Mouse (Mus musculus) kidney, adult 2 months (tissue): ENCODE data around the gene Dctn1.

Experiments
- CTCF ChIP-seq: fragments of 200-500 bp; conservative IDR thresholded peaks from 2 replicates; pipeline ENCODE4 v1.5.1; 2011; ENCODE audit warnings: low read depth, mild to moderate bottlenecking, control low read depth, low read length, moderate library complexity, mixed read lengths; ENCODE audit not compliant: insufficient read depth, insufficient read length
- POLR2A ChIP-seq: fragments of 200-500 bp; IDR thresholded peaks from one replicate; pipeline ENCODE4 v1.6.1; 2011; ENCODE audit warnings: low read depth, low read length, control low read depth

- TF ChIP-seq CTCF = no peak
- TF ChIP-seq POLR2A = no peak
Observed at GRCm38 (mm10) chr6:83180605-83181004, 14.9 kb downstream of the Dctn1 start.
